Mouse (Mus musculus): ENCODE results near the gene Pola1. TPM values are rescaled to one million over a fixed set of nuclear protein-coding genes. Genes with fewer than 3 reads are reported as not detected.

Pola1 gene
- 1 to 10 TPM; 4.9 to 5.5 TPM for total RNA-seq (2021)
- long read RNA-seq, experiment 1 = 0 reads
- long read RNA-seq, experiment 2 = 0 reads

DNA sequence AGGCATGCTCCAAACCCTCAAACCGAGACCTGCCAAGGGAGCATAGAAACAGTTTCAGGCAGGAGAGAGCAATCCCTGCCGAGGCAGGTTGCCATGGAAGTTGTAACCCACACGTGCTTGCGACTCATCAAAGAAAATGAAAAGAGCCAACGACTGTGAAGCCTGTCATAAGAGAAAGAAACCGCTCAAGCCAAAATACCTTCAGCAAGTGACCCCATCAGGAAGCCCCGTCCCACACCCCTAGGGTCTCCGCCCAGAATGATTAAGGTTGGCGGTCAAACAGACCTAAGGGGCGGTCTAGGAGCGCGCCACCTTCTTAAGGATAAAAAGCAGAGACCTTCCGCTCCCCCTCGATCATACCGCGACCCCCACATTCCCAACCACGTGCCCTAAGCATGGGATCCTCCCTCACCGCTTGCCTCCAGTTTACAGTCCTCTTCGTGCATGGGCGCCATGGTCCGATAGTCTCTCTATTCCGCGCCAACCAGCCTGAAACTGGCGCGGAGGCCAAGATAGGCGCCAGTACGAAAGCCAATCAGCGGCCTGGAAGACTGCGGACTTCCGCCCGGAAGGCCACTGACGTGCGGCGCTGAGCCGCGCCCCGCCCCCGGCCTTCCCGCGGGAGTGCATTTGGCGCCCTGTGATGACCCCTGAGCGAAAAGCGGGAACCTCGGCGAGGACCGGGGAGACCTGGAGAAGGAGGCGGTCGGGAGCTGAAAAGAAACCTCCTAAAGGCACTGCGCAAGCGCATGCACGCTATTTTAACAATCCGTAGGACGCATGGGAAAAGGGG lies at the start of gene Pola1:
TSS of gene Pola1 (minus strand) at position 499 of the 793 bp plus-strand sequence.
- peak; percentile 87 to 94 for DNase-seq

- no peak for DNase-seq
These were observed 44.3 kb upstream of the Pola1 start for GRCm38 (mm10) chrX:93676228-93676627.

DNA sequence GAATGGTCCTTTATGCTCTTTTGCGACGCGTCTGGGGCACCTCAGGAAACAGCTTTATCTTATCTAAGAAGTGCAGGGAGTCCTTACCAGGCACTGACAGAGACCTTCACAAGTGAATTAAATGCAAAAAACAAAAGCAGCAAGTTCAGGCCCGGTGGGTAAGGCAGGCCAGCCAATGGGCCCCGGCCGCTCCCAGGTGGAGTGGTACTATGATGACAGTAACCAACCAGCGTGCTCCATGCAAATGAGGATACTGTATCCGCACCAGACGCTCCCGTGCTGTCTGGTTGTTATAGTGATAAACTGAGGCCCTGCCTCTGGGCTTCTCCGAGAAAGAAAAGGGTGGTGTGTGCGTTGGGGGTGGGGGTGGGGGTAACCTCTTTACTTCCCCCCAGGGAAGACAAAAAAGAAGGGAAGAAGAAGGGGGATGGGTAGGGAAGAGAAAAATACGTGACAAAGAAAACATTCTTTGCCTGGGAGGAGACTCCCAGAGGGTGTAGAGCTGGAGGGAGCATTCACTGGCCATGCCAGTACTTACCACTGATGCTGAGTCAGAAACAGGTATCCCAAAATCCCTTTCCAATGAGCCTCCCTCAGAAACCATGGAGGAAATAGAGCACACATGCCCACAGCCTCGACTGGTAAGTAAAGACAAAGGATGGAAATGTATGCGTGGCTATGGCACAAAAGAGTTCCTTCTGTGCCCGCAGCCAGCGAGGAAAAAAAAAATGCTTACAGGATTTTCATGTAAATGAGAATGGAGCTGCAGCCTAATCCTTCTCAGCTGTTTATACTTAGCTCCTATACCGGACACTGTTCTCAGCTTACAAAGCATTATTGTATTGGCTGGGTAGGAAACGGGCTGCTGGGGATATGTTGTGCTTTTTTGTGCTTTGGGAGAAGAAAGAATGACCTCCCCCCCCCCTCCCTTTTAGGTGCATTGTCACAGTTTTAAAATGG lies 43.2 kb upstream of the Pola1 start:
- DNase-seq = peak; percentile 3 to 8

DNA sequence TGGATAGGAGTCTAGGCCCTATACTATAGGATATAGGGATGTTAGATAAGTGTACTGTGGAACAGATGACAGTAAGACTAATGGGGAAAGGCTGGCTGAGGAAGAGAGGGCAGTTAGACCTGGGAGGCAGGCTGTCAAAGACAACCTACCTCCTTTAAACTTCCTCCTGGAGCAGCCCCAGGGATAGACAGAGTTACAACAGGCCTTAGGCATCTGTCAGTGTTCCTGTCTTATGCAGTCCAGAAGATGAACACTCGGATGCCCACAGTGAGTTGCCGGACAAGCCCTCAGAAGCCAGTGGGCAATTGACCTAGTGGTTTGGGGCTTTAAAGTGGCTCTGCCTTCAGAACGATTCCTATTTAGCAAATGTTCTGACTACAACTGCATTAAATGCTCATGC lies 42.5 kb upstream of the Pola1 start:
- DNase-seq = no peak

DNA sequence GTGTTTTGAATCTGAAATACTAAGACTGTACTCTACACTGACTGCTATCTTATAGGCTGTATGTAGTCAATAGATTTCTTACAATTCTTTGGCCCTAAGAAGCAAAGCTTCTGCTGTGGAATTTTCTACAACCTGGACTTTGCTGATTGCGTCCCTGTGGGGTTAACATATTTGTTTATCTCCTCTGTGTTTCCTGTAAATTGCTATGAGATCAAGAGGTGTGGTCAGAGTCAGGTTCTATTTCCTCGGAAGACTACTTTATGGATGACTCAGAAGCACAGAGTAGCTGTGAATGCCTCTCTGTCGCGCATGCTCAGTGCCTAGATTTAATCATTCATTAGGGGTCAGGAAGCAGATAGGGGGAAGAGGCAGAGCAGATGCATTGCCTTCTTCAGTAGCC lies 32.8 kb upstream of the Pola1 start:
- no peak for DNase-seq

- no peak for DNase-seq
These were observed 32.1 kb upstream of the Pola1 start for GRCm38 (mm10) chrX:93663919-93664586.

- no peak for DNase-seq
These were observed 23.2 kb upstream of the Pola1 start for GRCm38 (mm10) chrX:93655153-93655552.

DNA sequence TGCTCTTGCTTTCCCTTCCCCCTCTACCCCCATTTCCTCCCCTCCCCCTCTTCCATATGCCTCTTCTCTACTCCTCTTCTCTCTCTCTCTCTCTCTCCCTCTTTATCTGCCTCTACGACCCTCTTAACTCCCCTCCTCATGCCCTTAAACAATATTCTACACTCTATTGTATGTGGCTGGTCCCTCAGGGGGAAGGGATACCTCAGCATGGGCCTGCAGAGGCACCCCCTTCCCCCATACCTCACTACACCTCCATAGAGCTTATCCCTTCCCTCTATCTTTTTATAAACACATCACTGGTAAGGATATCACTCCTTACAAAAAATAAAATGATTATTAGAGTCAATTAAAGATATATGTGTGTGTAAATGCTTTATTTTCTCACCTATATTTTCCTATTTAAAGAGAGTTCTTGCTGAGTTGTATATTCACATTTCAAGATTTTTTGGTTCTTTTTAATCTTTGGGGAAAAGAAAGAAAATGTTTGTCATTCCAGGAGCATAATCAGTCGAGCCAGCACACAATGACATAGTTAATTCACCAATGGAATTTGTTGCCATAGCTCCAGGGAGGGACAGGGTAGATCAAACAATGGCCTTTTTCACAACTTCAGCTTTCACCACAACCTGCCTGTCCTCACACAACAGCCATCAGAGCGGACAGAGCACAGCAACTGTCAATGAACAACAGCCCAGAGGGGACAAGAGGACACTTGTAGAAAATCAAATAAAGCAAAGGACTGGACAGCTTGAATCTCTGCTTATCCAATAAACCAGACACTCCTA lies 22.5 kb upstream of the Pola1 start, which contains the start of gene Pcyt1b:
TSS of gene Pcyt1b (plus strand) at position 646 of the 785 bp plus-strand sequence.
- no peak for DNase-seq

- no peak for DNase-seq
These were observed 18.8 kb upstream of the Pola1 start for GRCm38 (mm10) chrX:93650738-93651137.

DNA sequence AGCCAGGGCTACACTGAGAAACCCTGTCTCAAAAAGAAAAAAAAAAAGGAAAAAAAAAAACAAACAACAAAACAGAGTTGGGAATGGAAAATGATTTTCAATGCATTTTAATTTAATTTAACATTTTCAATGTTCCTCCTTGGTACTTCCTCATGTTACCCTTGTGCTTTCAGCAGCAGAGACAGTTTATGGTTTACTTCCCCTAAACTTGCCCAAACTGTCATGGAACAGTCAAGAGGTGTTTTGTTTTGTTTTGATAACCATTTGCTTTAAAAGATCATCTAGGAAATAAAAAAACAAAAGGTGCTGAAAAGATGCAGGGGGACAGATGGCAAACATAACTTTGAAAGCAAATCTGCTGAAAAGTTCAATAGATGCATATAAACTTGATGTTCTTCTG lies 12.1 kb upstream of the Pola1 start:
- DNase-seq = no peak

- no peak for DNase-seq
These were observed 11.6 kb upstream of the Pola1 start for GRCm38 (mm10) chrX:93643600-93643999.

DNA sequence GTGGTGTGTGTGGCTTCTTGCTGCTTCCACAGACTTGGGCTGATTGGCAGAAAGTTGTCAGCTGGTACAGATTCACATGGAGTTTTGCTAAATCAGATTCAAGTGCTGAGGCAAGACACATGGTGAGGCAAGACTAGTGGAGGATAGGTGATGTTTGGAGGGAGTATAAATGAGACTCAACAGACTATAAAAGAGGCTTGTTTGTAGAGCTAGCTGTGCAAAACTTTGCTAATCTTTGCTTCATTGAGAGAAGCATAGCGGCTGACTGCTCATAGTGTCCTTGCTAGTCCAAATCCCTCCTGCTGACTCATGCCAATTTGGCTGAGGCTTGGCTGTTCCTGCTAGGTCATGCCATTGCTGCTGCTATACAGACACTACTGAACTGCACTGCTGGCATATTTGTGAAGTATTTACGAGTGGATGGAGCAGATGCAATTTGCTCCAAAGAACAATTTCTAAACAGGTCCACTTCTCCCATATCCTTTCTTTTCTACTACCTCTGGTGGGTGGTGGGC lies 3.0 kb upstream of the Pola1 start:
- peak; percentile 9 to 14 for DNase-seq

- DNase-seq = no peak
These were observed 1.7 kb downstream of the Pola1 start for GRCm38 (mm10) chrX:93630256-93630655.

DNA sequence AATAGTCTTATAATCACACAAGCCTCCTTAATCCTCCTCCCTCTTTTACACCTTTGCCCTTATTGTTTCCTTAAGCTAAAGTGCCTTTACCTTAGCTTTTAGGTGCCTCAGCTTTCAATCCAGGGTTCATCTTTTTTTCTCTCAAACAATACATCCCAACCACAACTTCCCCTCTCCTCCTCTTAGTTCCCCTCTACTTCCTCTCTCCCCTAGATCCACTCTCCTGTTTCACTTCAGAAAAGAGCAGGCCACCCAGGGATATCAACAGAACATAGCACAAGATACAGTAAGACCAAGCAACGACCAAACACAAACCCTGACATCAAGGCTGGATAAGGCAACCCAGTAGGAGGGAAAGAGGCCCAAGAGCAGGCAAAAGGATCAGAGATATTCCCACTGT lies 29.7 kb downstream of the Pola1 start:
- no peak for DNase-seq

DNA sequence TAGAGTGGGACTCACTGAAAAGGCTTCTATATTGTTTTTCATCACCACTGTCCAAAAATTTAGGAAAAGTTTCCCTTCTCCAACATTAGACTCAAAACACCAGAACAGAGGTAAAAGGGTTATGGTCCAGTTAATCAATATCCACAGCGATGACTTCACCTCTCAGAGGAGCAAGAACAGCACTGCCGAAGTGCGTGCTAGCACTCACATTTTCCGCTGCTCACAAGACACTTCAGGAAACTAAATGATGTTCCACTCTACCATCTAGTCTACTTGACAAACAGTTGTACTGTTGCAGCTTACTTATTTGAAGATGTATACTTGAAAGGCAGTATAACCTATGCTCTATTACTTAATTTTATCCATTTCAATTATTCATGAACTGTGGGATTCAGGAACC lies 37.7 kb downstream of the Pola1 start:
- DNase-seq = no peak

GRCm38 (mm10) chrX:93580931-93581330 lies 51.0 kb downstream of the Pola1 start:
- DNase-seq = no peak

- peak in 1 of 2 experiments; percentile 2 for DNase-seq
These were observed 74.8 kb downstream of the Pola1 start for GRCm38 (mm10) chrX:93557171-93557570.

DNA sequence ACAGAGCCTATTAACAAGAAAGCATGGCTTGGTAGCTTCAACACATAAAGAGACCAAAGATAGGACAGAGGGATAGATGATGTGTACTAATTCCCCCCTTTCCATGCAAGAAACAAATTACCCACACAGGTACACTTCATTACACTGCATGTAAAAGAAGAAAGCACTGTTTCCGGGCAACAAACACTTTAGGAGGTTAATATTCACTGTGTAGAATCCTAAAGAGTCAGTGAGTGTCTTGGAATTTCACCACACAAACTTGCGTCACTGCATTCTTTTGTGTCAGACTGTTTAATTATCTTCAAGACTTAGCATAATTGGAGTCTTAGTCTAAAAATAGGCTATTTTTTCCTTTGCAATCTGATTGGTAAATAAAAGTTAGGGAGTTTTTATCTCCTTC lies 92.2 kb downstream of the Pola1 start:
- DNase-seq = no peak

- DNase-seq = peak; percentile 0 to 10
These were observed 129.0 kb downstream of the Pola1 start for GRCm38 (mm10) chrX:93502865-93503353.

- no peak for DNase-seq
These were observed 134.4 kb downstream of the Pola1 start for GRCm38 (mm10) chrX:93497597-93497996.

- peak in 1 of 2 experiments; percentile 18 for DNase-seq
These were observed 166.2 kb downstream of the Pola1 start for GRCm38 (mm10) chrX:93465711-93466110.

All from heart, adult 18-20 months (tissue).